Comparison of ENCODE assay signal across 9 mouse cellular contexts in genomic region chr16:59846574-59846973, GRCm38 (mm10).
DNase-seq lines count a peak whose midpoint lies in the region; ATAC-seq and TF ChIP-seq lines count a peak whose summit lies in the region.
"Had no signal": no experiment of that assay in that cellular context is flagged by ENCODE, and none has a peak within 500 bp of the region (broad histone marks: within the 10 kb centered on the region; RNA-seq: fewer than 3 reads in every experiment).

No protein-coding gene starts in this region.

- H3K9ac ChIP-seq in CH12.LX (ENCODE audit: insufficient read depth, low read depth) = no peak overlapping the region
- no peak overlapping the region for H3K9ac ChIP-seq in limb, embryonic 11.5 days (ENCODE audit: low read length)
- H3K9ac ChIP-seq: embryonic facial prominence, embryonic 12.5 days had no signal

- no peaks in the 10 kb centered on the region for H3K36me3 ChIP-seq in CH12.LX (replicated peaks in 1 of 2; ENCODE audit: control insufficient read depth in 1 of 2, insufficient read depth in 1 of 2, low read length in 1 of 2)
- no peaks in the 10 kb centered on the region for H3K36me3 ChIP-seq in limb, embryonic 11.5 days (ENCODE audit: control insufficient read depth, insufficient read depth, low read length)
- H3K36me3 ChIP-seq: embryonic facial prominence, embryonic 12.5 days had no signal

- 20% methylated on average over 3 of the region's 3 CpGs for WGBS in limb, embryonic 11.5 days

- no peak for TF ChIP-seq POLR2A in CH12.LX (IDR thresholded peaks at IDR 0.05; ENCODE audit: low read depth, low read length)

- no peaks in the 10 kb centered on the region for H3K9me3 ChIP-seq in CH12.LX (replicated peaks; ENCODE audit: low read length)
- no peaks in the 10 kb centered on the region for H3K9me3 ChIP-seq in limb, embryonic 11.5 days (ENCODE audit: control insufficient read depth, low read length)
- H3K9me3 ChIP-seq: embryonic facial prominence, embryonic 12.5 days had no signal

- no peaks in the 10 kb centered on the region for H3K27me3 ChIP-seq in CH12.LX (replicated peaks)
- no peaks in the 10 kb centered on the region for H3K27me3 ChIP-seq in limb, embryonic 11.5 days (ENCODE audit: control insufficient read depth, insufficient read depth, low read length)
- H3K27me3 ChIP-seq: embryonic facial prominence, embryonic 12.5 days had no signal

- H3K4me1 ChIP-seq in CH12.LX (ENCODE audit: control insufficient read depth in 1 of 2, insufficient read depth in 2 of 2) = no peaks in the 10 kb centered on the region
- no peaks in the 10 kb centered on the region for H3K4me1 ChIP-seq in limb, embryonic 11.5 days (ENCODE audit: control insufficient read depth, insufficient read depth, low read length)
- H3K4me1 ChIP-seq: embryonic facial prominence, embryonic 12.5 days had no signal

- no peak for TF ChIP-seq EP300 in CH12.LX (IDR thresholded peaks at IDR 0.05; ENCODE audit: low read length)

- no peak overlapping the region for H3K4me3 ChIP-seq in CH12.LX (replicated peaks in 1 of 3; ENCODE audit: low read depth in 2 of 3, low read length in 2 of 3, poor library complexity in 1 of 3)
- H3K4me3 ChIP-seq in limb, embryonic 11.5 days (ENCODE audit: low read depth, low read length) = no peak overlapping the region
- H3K4me3 ChIP-seq: embryonic facial prominence, embryonic 12.5 days had no signal

- no peaks in the 10 kb centered on the region for H3K79me2 ChIP-seq in CH12.LX (replicated peaks; ENCODE audit: control insufficient read depth, extremely low read depth, insufficient read depth, poor library complexity, severe bottlenecking)

- peak; percentile 66 for TF ChIP-seq RAD21 in CH12.LX (IDR thresholded peaks at IDR 0.05; ENCODE audit: low read depth, low read length)

- TF ChIP-seq CTCF in CH12.LX (conservative IDR thresholded peaks at IDR 0.05 in 1 of 2, IDR thresholded peaks at IDR 0.05 in 1 of 2; ENCODE audit: low read depth in 2 of 2, low read length in 2 of 2) = peak; percentile 81 to 93

- peak overlapping the region; percentile 59; the same call in 1 of the 2 replicates for H3K4me2 ChIP-seq in CH12.LX (ENCODE audit: insufficient read depth, low read depth, poor library complexity, severe bottlenecking)
- H3K4me2 ChIP-seq in limb, embryonic 11.5 days (ENCODE audit: low read depth, severe bottlenecking) = no peak overlapping the region
- H3K4me2 ChIP-seq: embryonic facial prominence, embryonic 12.5 days had no signal

- no peak overlapping the region for H3K27ac ChIP-seq in CH12.LX (ENCODE audit: insufficient read depth, low read depth)
- no peak overlapping the region for H3K27ac ChIP-seq in limb, embryonic 11.5 days (replicated peaks; ENCODE audit: low read depth, low read length)
- H3K27ac ChIP-seq: embryonic facial prominence, embryonic 12.5 days had no signal

- peak; percentile 22 to 31 for DNase-seq in layer of hippocampus, postnatal 10 days (ENCODE audit: low spot score in 2 of 2)
- no peak for DNase-seq in layer of hippocampus, adult 11-12 months (ENCODE audit: low spot score)
- DNase-seq in CH12.LX (ENCODE audit: extremely low read depth) (peak; percentile 73), NIH3T3 (ENCODE audit: low read depth) (peak; percentile 68)
- DNase-seq in embryo, embryonic 11 days = peak; percentile 70
- DNase-seq in limb, embryonic 11.5 days (ENCODE audit: low spot score) = peak; percentile 61
- DNase-seq in spleen, adult 12 weeks (ENCODE audit: low spot score) = no peak
- no peak for DNase-seq in T-cell, adult 2 months (ENCODE audit: low spot score)

- ATAC-seq in limb, embryonic 11.5 days (ENCODE audit: insufficient number of reproducible peaks, low FRiP score, low TSS enrichment, low read depth) = no peak

- in situ Hi-C loops in CH12.LX (cut with MboI; ENCODE audit: low pct_ligation_motif_present, low pct_unique_long_range_greater_than_20kb, low sequenced_read_pairs) = no loop called here

- dilution Hi-C loops in CH12.LX (cut with MboI; ENCODE audit: extremely low pct_ligation_motif_present, extremely low pct_unique_long_range_greater_than_20kb, low sequenced_read_pairs) = no loop called here

TF ChIP-seq in CH12.LX, 34 proteins besides CTCF, POLR2A, EP300 and RAD21:
- no peak for TF ChIP-seq MEF2A (IDR thresholded peaks at IDR 0.05; ENCODE audit: borderline replicate concordance, low read depth, low read length)
- TF ChIP-seq USF1 (IDR thresholded peaks at IDR 0.05; ENCODE audit: low read depth, low read length) = no peak
- no peak for TF ChIP-seq ZMIZ1 (IDR thresholded peaks at IDR 0.05; ENCODE audit: low read depth, low read length)
- no peak for TF ChIP-seq TCF12 (IDR thresholded peaks at IDR 0.05; ENCODE audit: low read depth, low read length)
- TF ChIP-seq NRF1 (IDR thresholded peaks at IDR 0.05; ENCODE audit: low read depth, low read length) = no peak
- TF ChIP-seq ZNF384 (IDR thresholded peaks at IDR 0.05; ENCODE audit: low read depth, low read length) = no peak
- no peak for TF ChIP-seq E2F4 (IDR thresholded peaks at IDR 0.05; ENCODE audit: insufficient replicate concordance, low read depth, low read length)
- peak; percentile 81 for TF ChIP-seq SMC3 (IDR thresholded peaks at IDR 0.05; ENCODE audit: low read depth, low read length)
- no peak for TF ChIP-seq BHLHE40 (IDR thresholded peaks at IDR 0.05; ENCODE audit: low read depth, low read length)

Comparison
In these comparisons a context has a peak if more than half of its experiments do, and no peak if none do; other contexts are left out.
1. DNase-seq: peak in layer of hippocampus, postnatal 10 days (2 of 2), CH12.LX (single experiment), NIH3T3 (single experiment), embryo, embryonic 11 days (single experiment) and limb, embryonic 11.5 days (single experiment); none in layer of hippocampus, adult 11-12 months (single experiment), spleen, adult 12 weeks (single experiment) and T-cell, adult 2 months (single experiment).